Mouse (Mus musculus): Measurements from ENCODE around the gene Mfsd11.

DNA sequence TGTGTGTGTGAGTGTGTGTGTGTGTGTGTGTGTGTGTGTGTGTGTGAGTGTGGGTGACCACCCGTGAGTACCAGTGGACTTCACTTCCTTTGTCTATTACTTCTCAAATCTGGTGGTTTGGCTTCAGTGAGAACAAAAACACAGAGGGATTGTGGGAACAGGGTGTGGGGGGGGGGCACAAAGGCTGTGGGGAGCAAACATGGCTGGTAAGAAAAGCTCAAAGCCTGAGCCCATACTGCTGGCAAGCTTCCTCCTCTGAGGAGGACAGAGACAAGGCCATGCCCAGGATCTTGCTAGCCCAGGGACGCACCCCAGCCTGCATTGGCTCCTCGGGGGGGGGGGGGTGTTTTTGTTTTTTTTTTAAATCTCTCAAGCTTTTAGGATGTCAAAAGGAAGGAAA lies 44.7 kb upstream of the Mfsd11 start:
- no peak for TF ChIP-seq CTCF (IDR thresholded peaks at IDR 0.05 in 2 of 3, conservative IDR thresholded peaks at IDR 0.05 in 1 of 3; ENCODE audit: control insufficient read depth in 1 of 3, insufficient read depth in 1 of 3, low read depth in 2 of 3, low read length in 3 of 3, poor library complexity in 1 of 3, severe bottlenecking in 1 of 3)
- TF ChIP-seq EP300 (IDR thresholded peaks at IDR 0.05; ENCODE audit: low read depth in 1 of 2, low read length in 2 of 2), result no peak
- no peak for TF ChIP-seq E2F4 (IDR thresholded peaks at IDR 0.05; ENCODE audit: borderline replicate concordance, low read depth, low read length)
- no peak for TF ChIP-seq ZMIZ1 (IDR thresholded peaks at IDR 0.05; ENCODE audit: low read depth, low read length)
- TF ChIP-seq CHD2 (IDR thresholded peaks at IDR 0.05; ENCODE audit: low read length), result no peak
- no peak for TF ChIP-seq CHD1 (IDR thresholded peaks at IDR 0.05; ENCODE audit: low read depth, low read length)
- no peak for TF ChIP-seq POLR2A (IDR thresholded peaks at IDR 0.05; ENCODE audit: control insufficient read depth in 1 of 2, insufficient read depth in 1 of 2, low read depth in 1 of 2, low read length in 2 of 2, poor library complexity in 1 of 2)
- TF ChIP-seq MEF2A (IDR thresholded peaks at IDR 0.05; ENCODE audit: extremely low read depth, insufficient replicate concordance, low read depth, low read length, poor library complexity, severe bottlenecking), result no peak
- no peak for TF ChIP-seq TCF12 (IDR thresholded peaks at IDR 0.05; ENCODE audit: low read depth, low read length)
- no peak for TF ChIP-seq GATA1 (IDR thresholded peaks at IDR 0.05; ENCODE audit: low read depth, low read length)
- TF ChIP-seq MAFK (IDR thresholded peaks at IDR 0.05; ENCODE audit: borderline replicate concordance, low read depth, low read length), result no peak
- no peak for TF ChIP-seq SIN3A (IDR thresholded peaks at IDR 0.05; ENCODE audit: low read length)
